Mouse (Mus musculus): Measurements from ENCODE around the gene Tor1aip2.

- TF ChIP-seq CTCF (IDR thresholded peaks at IDR 0.05; ENCODE audit: insufficient read depth, low read depth, low read length): no peak
- TF ChIP-seq POLR2A (IDR thresholded peaks at IDR 0.05; ENCODE audit: insufficient read depth, low read depth, low read length): no peak
Observed at GRCm38 (mm10) chr1:156042481-156042880, 7.3 kb downstream of the Tor1aip2 start.

Measured in olfactory bulb, adult 2 months (tissue).